Mouse (Mus musculus) kidney, adult 18-20 months (tissue): Measurements from ENCODE around the gene Ptprg.
A peak's percentile ranks its signal among the peaks of the same experiment; 100 is the strongest.
"Not testable (repeated sequence)": the region's sequence is repeated elsewhere in the genome, so short reads cannot be mapped to it uniquely, and the experiment has no call there.

Experiments
- DNase-seq: peaks from one replicate; pipeline ENCODE4 v3.0.0; 2021

Ptprg gene

GRCm38 (mm10) chr14:12284141-12284912, 731.0 kb downstream of the Ptprg start, which contains the start of gene 3830406C13Rik:
Gene 3830406C13Rik (plus strand): TSS chr14:12284173.
- peak; percentile 88 for DNase-seq

GRCm38 (mm10) chr14:12289747-12290146, 736.4 kb downstream of the Ptprg start:
- not testable (repeated sequence) for DNase-seq
